Mouse (Mus musculus) kidney, adult 18-20 months (tissue): ENCODE data around the gene Zfp143.
"Not testable (repeated sequence)": the region's sequence is repeated elsewhere in the genome, so short reads cannot be mapped to it uniquely, and the experiment has no call there.

Experiments
- DNase-seq: peaks from one replicate; pipeline ENCODE4 v3.0.0; 2021

Zfp143 gene

GRCm38 (mm10) chr7:110061199-110061751, at the start of gene Zfp143:
TSS of gene Zfp143 (plus strand) at chr7:110061217.
- peak; percentile 100 for DNase-seq

- no peak for DNase-seq
Measured at GRCm38 (mm10) chr7:110011417-110011816, 49.6 kb upstream of the Zfp143 start.

GRCm38 (mm10) chr7:110014272-110014671, 46.7 kb upstream of the Zfp143 start:
- DNase-seq = no peak

GRCm38 (mm10) chr7:110018117-110018630, 42.8 kb upstream of the Zfp143 start, which contains the start of gene Ipo7:
TSS of gene Ipo7 (plus strand) at chr7:110018274.
- DNase-seq = peak; percentile 93

- DNase-seq = peak; percentile 64
Measured at GRCm38 (mm10) chr7:110018631-110019482, 42.2 kb upstream of the Zfp143 start.

- no peak for DNase-seq
Measured at GRCm38 (mm10) chr7:110023553-110023952, 37.5 kb upstream of the Zfp143 start.

- no peak for DNase-seq
Measured at GRCm38 (mm10) chr7:110026594-110026993, 34.4 kb upstream of the Zfp143 start.

- no peak for DNase-seq
Measured at GRCm38 (mm10) chr7:110028826-110029225, 32.2 kb upstream of the Zfp143 start.

- DNase-seq = no peak
Measured at GRCm38 (mm10) chr7:110030342-110030741, 30.7 kb upstream of the Zfp143 start.

GRCm38 (mm10) chr7:110057723-110058122, 3.3 kb upstream of the Zfp143 start:
- not testable (repeated sequence) for DNase-seq

GRCm38 (mm10) chr7:110059092-110059785, 1.8 kb upstream of the Zfp143 start:
- DNase-seq = no peak

GRCm38 (mm10) chr7:110060106-110060668, 830 bp upstream of the Zfp143 start:
- no peak for DNase-seq

- DNase-seq = no peak
Measured at GRCm38 (mm10) chr7:110060669-110061198, 283 bp upstream of the Zfp143 start.

GRCm38 (mm10) chr7:110061752-110062273, 796 bp downstream of the Zfp143 start:
- peak; percentile 92 for DNase-seq

- DNase-seq = no peak
Measured at GRCm38 (mm10) chr7:110063731-110064130, 2.7 kb downstream of the Zfp143 start.

- DNase-seq = no peak
Measured at GRCm38 (mm10) chr7:110069070-110069469, 8.1 kb downstream of the Zfp143 start.

- DNase-seq = no peak
Measured at GRCm38 (mm10) chr7:110078168-110078567, 17.2 kb downstream of the Zfp143 start.

- peak; percentile 59 for DNase-seq
Measured at GRCm38 (mm10) chr7:110083386-110084165, 22.6 kb downstream of the Zfp143 start.

- DNase-seq = no peak
Measured at GRCm38 (mm10) chr7:110085217-110085616, 24.2 kb downstream of the Zfp143 start.

- no peak for DNase-seq
Measured at GRCm38 (mm10) chr7:110087914-110088313, 26.9 kb downstream of the Zfp143 start.

GRCm38 (mm10) chr7:110091670-110092069, 30.7 kb downstream of the Zfp143 start:
- DNase-seq = no peak

GRCm38 (mm10) chr7:110096332-110096731, 35.3 kb downstream of the Zfp143 start:
- DNase-seq = no peak
